Mouse (Mus musculus) cerebellum, adult 18-20 months (tissue): ENCODE data around the gene Scel.
"Not testable (repeated sequence)": the region's sequence is repeated elsewhere in the genome, so short reads cannot be mapped to it uniquely, and the experiment has no call there.

ENCODE experiments used
- DNase-seq, 2 experiments: peaks; one replicate each; pipeline ENCODE4 v3.0.0; 2021

Scel gene

DNA sequence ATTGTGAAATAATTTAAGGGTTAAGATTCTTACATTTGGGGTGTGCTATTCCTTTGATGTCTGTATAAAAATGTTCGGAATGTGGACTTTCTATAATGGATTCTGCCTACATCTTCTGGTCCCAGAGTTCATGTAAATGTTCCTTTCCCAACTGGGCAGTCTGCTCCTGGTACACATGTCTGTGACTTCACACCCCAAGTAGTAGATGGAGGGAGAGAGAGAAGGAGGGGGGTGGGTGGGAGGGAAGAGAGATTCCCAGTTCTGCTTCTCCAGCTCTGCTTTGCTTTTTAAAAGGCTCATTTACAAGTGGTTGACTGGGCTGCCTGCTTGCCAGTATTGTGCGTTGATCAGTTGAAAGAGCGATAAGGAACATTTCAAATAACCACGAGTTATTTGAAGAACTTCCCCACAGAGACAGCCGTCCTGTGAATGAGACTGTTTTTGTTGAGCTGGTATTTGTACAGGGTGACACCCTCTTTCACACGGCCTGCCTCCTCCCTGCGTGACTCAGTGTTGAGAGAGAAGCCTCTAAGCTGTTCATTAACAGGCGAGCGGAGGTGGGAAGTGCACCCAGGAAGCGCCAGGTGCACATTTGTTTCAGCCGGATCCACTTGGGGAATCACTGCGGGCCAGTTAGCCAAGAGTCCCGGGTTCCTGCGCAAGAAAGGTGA is at the start of gene Scel:
Gene Scel (plus strand): TSS at position 541 of the 671 bp plus-strand sequence.
- no peak for DNase-seq

DNA sequence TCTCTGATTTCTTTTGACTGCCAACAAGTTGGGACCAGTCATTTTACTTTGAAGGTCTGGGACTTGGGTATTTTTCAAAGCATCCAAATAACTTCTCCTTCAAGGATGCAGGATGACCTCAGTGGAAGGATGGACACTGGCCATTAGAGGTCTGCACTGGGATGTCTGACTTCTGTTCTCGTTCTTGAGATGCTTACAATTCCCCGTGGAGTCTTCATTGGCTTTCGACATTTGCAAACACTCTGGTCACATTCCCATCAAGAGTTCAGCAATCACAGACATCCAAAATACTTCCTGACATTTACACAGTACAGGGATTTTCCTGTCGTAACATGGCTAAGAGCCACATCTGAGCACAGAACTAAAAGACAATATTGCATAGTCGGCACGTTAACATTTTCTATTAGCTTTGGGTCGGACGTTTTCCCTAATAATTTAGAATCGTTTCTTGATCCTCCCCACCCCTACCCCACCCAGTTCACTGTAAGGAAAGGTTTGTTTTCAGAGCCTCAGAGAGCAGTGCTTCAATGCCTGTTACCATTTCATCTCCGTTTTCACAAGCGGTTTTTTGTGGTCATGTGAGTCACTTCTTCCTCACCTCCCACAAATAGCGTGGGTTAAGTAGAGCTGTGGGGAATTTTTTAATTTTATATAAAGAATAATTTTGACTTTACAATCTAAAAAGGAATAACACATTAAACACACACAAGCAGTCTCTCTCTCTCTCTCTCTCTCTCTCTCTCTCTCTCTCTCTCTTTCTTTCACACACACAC is 44.3 kb upstream of the Scel start:
- DNase-seq: no peak

DNA sequence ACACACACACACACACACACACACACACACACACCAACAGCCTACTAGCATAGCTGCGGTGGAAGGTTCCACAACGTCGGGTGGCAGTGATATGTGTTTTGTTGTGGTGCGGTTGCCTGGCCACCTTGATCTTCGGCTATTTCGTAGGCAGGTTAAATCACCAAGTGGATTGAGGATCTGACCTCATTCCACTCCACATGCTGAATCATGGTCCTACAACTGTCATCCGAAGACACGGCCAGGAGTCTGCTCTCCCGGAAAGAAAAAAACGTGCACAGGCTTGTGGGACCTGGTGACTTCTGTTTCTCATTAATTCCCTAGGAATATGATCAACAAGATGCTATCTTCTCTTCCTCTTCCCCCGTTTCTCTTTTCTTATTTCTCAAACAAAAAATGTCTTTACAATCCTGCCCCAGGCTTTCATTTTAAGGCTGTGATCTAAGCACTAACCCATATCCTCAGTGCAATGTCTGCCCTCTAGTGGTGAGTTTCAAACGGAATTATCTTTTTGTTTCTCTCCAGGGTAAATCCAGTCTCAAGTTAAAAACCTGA is 43.6 kb upstream of the Scel start:
- peak; percentile 60 to 67 for DNase-seq

DNA sequence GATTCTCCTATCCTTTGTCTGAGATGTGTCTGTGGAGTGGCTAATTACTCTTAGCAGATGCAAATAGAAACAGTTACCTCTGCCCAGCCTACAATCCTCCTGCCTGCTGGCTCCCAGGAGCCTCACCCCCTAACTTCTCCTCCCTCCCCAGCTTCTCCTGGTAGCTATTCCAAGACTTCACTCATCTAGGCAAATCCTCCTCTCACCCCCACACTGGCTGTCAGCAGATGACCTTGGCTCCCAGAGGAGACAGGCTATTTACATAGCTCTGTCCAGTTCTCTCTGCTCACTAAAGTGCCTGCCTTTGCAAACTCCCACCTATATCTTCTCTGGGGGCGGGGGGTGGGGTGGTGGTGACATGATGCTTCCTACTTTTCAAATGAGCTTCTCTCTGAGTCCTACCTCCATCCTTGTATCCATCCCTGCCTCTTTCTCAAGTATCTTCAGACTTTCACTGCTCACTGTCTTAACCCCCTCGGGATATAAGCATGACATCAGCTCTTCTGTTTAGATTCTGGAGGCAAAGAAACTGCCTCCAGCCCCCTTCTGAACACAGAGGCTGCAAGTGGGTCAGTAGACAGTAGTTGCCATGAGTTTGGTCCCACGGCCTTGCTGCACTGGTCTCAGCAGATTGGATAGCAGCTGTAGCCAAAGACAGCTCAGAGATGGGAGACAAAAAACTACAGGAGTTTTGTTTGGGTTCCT is 41.9 kb upstream of the Scel start:
- DNase-seq: no peak

DNA sequence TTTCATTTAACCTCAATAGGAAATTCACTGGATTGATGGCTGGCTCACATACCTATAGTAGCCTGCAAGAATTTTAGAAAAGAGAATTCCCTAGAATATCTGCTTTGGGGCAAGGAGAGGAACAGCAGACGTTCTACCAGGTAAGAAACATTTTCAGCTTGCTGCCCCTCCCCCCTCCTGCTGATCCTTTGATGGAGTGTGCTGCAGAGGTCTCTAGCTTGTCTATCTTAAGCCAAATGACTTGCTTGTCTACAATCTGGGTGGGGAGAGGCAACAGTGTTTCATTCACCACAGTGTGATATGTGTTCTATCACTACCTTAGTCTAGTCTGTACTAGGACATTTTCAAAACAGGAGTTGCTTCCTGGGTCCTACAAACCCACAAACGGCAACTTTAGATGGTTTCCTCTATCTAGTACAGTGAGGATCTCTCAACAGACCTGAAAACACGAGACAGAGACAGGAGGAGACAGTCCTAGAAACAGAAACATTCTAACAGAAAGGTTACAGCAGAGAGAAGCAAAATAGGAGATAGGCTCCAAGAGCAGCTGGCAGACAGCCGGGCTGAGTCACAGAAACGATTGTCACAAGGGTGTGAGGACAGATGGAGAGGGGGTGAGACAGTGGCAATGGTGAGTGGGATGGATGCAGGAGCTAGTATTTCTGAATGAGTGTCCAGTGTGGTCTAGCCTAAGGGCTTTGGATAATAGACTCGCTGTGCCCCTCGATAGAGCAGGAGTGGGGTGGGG is 41.2 kb upstream of the Scel start:
- peak; percentile 85 to 91 for DNase-seq

DNA sequence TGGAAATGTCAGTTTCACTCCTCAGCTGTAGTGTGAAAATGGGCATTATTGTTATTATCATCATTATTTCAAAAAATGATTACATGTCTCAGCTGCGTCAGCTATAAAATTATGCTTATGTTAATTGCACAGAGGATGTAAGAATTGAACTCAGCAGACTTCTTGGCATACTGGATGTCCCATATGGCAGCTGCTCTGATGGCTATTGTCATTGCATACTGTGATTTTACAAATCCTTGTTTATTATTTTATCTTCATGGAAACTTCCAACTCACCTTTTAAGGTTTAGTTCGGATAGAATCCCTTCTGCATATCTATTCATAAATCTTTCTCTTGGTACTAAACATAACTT is 40.6 kb upstream of the Scel start:
- no peak for DNase-seq

DNA sequence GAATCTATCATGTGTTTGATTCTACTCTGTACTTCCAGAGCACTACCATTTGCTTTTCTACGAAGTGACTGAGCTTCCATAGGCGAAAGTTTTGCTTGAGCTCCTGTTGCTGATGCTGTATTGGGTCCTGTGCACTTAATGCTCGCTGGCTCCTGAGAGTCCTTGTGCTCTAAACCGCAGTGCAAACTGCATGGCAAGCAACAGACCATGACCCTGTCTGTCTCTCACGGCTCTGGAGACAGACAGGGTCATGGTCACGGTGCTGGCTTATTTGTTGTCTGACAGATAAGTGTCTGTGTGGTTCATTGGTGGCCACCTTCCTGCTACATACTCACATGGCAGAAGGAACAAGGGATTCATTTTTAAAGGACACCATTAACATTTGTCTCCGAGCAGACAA is 37.8 kb upstream of the Scel start:
- DNase-seq: no peak

DNA sequence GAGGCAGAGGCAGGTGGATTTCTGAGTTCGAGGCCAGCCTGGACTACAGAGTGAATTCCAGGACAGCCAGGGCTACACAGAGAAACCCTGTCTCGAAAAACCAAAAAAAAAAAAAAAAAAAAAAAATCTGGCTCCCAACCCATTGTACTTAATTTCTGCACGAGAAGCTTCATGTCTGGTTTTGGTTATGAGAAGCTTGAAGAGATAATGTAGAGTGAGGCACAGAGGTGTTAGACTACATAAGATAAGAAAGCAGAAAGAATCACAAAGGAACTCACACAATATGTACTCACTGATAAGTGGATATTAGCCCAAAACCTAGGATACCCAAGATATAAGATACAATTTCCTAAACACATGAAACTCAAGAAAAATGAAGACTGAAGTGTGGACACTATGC is 36.9 kb upstream of the Scel start:
- DNase-seq: not testable (repeated sequence)

DNA sequence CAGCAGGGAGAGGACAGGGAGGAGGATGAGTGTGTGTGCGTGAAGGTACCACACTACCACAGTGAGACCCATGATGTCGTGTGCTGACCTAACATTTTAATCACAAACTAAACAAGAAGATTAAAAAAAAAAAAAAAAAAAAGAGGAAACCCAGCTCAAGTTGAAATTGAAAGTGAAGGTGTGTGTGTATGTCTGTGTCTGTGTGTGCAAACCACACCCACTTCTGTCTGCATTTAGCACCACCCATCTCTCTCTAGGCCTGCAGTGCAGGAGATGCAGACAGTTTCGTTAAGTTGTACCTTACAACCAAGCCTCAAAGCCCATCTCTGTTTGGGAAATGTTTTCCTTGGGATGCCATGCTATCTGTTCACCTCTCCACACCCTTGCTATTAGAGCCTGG is 35.9 kb upstream of the Scel start:
- DNase-seq: no peak

DNA sequence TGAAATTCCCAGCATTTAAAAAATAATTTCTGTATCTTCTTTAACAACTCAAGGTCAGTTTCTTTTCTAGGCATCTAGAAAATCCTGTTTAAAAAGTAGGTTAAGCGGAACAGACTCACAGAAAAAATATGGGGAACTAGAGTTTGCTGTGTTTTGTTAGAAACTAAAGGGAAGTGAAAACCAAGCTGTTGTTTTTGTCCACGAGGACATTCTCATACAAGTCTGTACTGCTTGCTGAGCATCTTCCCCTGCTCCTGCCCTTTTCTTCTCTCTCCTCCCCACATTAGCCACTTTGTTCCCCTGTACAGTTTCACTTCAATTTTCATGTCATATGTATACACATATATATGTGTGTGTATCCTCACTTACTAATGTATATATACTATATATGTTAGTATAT is 35.2 kb upstream of the Scel start:
- DNase-seq: no peak

DNA sequence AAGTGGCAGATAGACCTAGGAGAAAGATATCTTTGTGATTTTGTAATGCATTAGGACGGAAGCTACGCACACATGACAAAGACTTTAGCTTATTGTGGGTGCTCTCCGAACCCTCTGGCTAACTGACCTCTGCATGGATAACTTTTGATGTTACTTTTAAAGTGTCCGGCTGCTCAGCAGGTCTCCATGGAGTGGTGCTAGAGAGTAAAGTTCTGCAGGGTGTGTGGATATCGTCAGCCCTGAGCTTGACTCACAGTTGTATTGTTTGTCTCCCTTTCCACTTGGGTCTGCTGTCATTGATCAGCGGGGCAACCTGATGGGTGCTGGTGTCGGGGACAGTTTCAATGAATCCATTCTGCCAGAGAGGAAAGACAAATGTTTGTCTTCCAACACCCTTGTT is 33.7 kb upstream of the Scel start:
- no peak for DNase-seq

DNA sequence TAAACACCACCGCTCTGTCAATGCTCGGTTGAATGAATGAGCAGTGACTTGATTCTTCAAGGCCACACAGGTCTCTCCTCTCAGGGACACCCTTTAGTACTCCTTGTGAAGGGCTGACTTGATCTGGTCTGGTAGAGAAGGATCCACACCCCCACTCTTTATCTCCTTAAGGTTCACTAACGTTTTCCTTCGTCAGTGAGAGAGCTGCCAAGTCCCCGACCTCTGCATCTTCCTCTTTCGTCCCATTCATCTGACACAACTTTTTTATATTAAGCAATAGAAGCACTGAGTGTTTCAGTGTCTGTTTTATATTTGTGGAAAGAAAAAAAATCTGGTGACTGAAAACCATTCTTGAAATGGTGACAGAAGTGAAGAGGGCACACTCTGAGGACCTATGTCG is 31.6 kb upstream of the Scel start:
- DNase-seq: no peak

DNA sequence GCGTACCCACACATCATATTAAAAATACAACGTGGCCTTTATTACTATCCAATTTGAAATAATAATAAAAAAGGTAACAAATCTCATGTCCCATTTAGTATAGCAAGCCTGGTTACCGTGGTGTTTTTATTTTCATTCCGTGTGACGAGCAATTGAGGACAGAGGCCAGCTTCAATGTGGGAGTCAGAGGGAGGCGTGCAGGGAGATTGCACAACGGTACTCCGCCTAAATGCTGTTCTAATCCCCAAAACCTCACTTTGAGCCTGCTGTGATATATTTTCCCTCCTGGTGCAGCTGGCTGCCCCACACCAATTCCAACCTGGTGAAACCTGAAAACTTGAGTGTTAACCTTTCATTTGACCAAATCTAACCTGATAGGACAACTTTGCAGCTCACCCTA is 27.5 kb upstream of the Scel start:
- no peak for DNase-seq

DNA sequence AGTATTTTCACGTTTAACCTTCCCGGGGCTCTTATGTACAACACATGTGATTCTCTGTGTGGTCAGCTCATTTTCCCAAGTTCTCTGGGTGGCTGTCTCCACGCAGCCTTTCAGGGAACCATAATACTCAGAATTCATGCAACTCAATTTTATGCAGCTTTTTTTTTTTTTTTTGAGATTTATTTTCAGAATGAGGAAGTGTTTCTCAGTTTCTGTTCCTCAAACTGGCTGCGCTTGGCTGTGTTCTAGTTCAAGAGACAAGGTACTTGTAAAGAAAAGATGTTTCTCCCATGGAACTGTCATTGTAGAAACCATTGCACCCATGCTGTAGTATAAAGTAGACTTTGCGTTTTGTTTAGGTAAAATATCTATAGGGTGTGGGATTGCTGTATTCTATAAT is 26.2 kb upstream of the Scel start:
- no peak for DNase-seq

DNA sequence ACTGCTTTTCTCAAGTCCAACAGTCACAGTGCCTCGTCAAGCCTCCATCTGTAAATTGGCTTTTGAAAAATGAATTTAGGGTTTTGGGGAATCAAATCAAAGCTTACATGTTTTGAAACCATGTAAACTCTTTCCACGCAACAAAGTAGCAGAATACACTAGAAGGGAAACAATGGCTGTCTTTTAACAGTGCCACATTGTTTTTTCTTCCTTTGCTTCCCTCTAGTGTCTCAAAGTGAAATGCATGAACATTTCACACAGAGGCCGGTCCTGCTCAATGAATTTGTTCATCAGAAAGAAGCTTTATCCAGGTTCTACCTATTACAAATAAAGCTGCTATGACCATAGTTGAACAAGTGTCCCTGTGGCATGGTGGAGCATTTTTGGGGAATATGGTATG is 24.5 kb upstream of the Scel start:
- DNase-seq: no peak

DNA sequence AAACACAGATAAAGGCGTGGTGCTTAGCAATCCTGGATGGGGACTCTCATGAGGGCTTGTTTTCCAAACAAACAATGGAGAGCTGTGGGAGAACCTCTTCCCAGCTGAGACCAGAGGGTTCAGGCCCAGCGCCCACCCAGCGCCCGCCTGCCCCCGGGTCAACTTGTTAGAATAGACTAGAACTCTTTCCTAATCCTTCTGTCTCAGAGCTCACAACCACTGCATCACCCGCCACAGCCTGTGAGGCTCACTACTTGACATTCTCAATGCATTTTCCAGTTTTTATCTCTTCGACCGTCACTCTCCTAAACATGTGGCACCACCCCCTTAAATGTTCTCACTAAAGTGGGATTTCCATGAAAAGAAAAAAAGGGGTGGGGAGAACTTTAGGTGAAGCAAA is 14.9 kb upstream of the Scel start:
- no peak for DNase-seq

DNA sequence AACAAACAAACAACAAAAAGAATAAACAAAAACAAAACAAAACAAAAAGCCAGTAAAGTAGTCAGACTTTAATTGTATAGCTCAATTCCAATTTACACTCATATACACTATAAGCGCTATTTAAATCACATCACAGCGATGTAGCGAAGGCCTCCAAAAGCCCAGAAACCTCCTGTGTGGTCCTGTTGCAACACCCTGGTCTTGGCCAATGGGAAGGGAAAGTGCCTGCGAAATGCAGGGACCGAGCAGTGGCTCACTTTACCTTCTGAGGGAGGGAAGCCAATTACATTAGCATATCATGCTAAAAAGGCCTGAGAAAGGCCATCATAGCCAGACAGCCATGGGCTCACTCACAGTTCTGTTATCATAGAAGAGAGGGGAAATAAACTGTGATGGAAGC is 14.5 kb upstream of the Scel start:
- DNase-seq: no peak

DNA sequence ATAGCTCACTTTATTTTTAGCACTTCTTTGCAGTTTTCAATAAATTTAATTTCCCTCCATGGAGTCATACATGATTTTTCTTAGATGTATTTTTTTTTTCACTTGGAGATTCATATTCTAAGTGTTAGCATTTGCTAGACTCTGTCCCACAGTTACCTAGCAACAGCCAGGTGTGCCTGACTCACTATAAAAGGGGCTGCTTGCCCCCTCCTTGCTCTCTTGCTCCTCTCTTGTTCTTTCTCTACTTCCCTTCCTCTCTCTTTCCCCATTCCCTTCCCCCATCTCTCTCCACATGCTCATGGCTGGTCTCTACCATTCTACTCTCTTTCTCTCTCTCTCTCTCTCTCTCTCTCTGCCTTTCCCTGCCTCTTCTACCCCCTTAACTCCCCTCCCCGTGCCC is 14.1 kb upstream of the Scel start:
- no peak for DNase-seq

DNA sequence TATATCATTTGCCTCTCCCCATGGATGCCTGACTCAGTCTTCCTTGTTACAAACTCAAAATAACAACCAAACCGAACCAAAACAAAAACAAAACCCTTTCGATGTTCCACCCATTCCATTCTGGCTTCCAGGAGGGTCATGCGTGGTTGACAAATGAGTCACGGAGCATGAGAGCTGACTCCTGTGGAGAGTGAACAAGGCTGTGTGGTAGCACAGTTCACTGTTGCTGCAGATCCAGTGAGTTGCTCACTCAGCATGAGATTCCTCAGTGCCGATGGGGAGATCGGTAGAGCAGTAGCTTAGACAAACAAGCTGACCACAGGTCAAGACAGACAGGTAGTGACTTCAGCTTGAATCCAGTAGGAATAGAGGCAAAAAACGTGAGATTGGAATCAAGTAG is 12.8 kb upstream of the Scel start:
- DNase-seq: peak; percentile 22

DNA sequence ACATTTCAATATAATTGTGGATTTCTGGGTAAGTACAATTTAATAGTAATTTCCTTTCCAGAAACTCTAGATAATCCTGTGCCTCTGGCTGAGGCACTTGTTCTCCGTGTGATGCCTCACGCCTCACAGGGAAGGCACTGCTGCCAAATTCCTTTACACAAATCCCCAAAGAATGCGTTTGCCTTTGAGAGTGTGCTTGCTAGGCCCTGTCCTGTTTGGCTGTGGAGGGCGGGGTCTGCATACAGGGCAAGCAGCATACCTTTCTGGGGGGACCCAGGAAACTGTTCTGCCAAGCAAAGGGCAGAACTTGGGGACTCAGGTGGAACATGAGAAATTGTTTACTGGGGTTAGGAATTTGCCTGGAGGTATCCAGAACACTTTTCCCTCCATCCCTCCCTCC is 12.2 kb upstream of the Scel start:
- DNase-seq: peak in 1 of 2 experiments; percentile 5

DNA sequence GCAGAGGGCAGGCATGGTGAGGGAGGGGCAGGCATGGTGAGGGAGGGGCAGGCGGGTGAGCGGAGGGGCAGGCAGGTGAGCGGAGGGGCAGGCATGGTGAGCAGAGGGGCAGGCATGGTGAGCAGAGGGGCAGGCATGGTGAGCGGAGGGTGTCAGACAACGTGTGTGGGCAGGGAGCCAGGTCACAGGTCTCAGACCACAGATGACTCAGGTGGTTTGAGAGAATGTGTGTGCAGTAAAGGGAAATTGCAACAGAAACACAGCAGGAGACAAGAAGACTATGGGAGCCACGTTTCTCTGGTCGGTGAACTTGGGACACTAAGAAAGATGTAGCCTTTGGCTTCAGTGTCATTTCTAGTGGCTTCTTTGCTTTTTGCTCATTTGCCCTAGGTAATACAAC is 8.6 kb upstream of the Scel start:
- DNase-seq: no peak

DNA sequence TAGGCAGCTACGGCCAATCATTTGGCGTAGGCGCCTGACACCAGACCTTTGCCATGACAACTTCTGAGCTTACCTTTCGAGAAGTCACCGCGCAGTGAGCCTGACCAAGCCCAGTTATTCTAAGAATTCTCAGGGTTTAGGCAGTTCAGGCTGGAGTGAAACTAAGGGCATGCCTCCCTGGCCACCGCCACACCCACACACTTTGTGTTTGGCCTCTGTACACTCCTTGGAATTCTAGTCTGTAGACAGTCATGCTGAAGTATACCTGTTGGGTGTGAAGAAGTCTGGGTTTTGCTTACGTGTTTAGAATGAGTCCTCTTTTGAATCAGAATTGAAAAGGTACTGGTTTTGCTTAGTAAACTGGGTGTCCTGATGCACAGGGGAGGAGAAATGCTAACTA is 3.6 kb upstream of the Scel start:
- DNase-seq: no peak

DNA sequence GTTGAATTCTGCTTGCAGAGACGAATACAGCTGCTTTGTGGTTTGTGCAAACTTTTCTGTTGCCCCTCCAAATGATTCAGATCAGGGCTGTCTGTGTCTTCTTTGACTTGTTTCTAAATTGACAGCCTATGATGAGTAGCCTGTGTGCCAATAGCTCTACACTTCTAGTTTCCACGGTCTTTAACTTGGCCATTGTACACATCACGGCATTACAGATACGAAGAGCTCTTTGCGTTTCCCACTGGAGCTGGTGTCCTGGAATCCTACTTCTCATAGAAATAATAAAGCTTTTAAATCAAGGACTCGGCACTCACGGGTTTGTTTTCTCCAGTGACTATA is 300 bp downstream of the Scel start:
- no peak for DNase-seq
